Mouse (Mus musculus) kidney, embryonic 14.5 days (tissue): ENCODE results near the gene Paxbp1. TPM values are rescaled to one million over a fixed set of nuclear protein-coding genes. Genes with fewer than 3 reads are reported as not detected.

Experiments
- ATAC-seq: fragments of 200-750 bp; cut with Nextera tagmentation; 2 replicates; pipeline ENCODE4 v1.8.0; 2017; ENCODE audit warnings: moderate number of reproducible peaks, mild to moderate bottlenecking, moderate TSS enrichment, moderate library complexity; ENCODE audit not compliant: low FRiP score, low TSS enrichment
- H3K27ac ChIP-seq: fragments of 300-500 bp; sonication (generic); 2 replicates; pipeline ENCODE4 v1.5.1; 2014; ENCODE audit warnings: low read depth, mild to moderate bottlenecking, low read length, moderate library complexity, mixed read lengths
- H3K27me3 ChIP-seq: fragments of 300-500 bp; sonication (generic); 2 replicates; pipeline ENCODE4 v1.6.1; 2014; ENCODE audit warnings: mild to moderate bottlenecking, low read length; ENCODE audit not compliant: control insufficient read depth, insufficient read depth
- H3K36me3 ChIP-seq: fragments of 300-500 bp; sonication (generic); 2 replicates; pipeline ENCODE4 v1.6.1; 2014; ENCODE audit warnings: low read length, mixed read lengths; ENCODE audit not compliant: control insufficient read depth, insufficient read depth
- H3K4me1 ChIP-seq: fragments of 300-500 bp; sonication (generic); 2 replicates; pipeline ENCODE4 v1.6.1; 2014; ENCODE audit warnings: low read length, mixed read lengths; ENCODE audit not compliant: control insufficient read depth, insufficient read depth
- H3K4me2 ChIP-seq: fragments of 300-500 bp; sonication (generic); replicated peaks from 2 replicates; pipeline ENCODE4 v1.6.1; 2014; ENCODE audit warnings: low read depth, mild to moderate bottlenecking, low read length
- H3K4me3 ChIP-seq: fragments of 300-500 bp; sonication (generic); 2 replicates; pipeline ENCODE4 v1.5.1; 2014; ENCODE audit warnings: mild to moderate bottlenecking, low read length
- H3K9ac ChIP-seq: fragments of 300-500 bp; sonication (generic); 2 replicates; pipeline ENCODE4 v1.6.1; 2014; ENCODE audit warnings: low read depth, mild to moderate bottlenecking, low read length, moderate library complexity
- H3K9me3 ChIP-seq: fragments of 300-500 bp; sonication (generic); 2 replicates; pipeline ENCODE4 v1.6.1; 2016; ENCODE audit warnings: low read length; ENCODE audit not compliant: control insufficient read depth
- WGBS: fragments of 180-500 bp; shearing (Covaris S2); extraction: QIAGEN DNeasy Blood & Tissue Kit; methylation state at CpG from one replicate; pipeline ENCODE4 v1.1.7; 2014; 5-methylcytosine and 5-hydroxymethylcytosine counted together
- polyA plus RNA-seq: library from polyadenylated mRNA; unstranded; fragments of >200 nt; fragmentation: Nextera tagmentation; extraction: Ambion mirVana; gene quantifications from 2 replicates; pipeline ENCODE4 v1.2.1, GENCODE M21; 2014

Paxbp1 gene
- polyA plus RNA-seq, 1 experiment from 2014 or later = 75.6 TPM

DNA sequence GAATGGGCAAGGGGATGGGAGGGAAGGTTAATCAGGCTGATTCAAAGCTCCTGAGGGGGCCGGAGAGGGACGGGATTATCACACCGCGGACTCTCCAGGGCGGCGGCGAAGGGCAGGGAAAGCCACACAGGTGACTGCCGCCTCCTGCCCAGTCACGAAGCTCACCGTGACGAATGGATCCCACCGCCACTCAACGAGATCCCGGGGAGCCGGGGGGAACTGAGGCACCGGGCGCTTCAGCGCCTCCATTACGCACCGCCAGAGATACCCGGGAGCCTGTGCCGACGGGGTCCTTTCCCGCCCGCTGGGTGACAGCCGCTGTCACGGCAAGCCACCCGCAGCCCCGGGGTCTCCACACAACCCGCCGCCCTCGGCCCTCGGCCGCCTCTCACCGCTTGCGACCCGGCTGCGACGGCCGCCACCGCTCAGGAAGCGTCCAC, 33.7 kb downstream of the Paxbp1 start:
- peak overlapping the region; percentile 83 for H3K9ac ChIP-seq
- ATAC-seq = no peak
- H3K4me1 ChIP-seq = peaks cover 7% of the 10 kb centered on the region; the same call in 1 of the 2 replicates
- peak overlapping the region; percentile 62 for H3K27ac ChIP-seq
- no peaks in the 10 kb centered on the region for H3K27me3 ChIP-seq
- H3K4me3 ChIP-seq = peak overlapping the region; percentile 88
- under 1% methylated on average over 28 of the region's 42 CpGs for WGBS
- peak overlapping the region; percentile 89 for H3K4me2 ChIP-seq
- peaks cover 23% of the 10 kb centered on the region for H3K36me3 ChIP-seq
- no peaks in the 10 kb centered on the region for H3K9me3 ChIP-seq

DNA sequence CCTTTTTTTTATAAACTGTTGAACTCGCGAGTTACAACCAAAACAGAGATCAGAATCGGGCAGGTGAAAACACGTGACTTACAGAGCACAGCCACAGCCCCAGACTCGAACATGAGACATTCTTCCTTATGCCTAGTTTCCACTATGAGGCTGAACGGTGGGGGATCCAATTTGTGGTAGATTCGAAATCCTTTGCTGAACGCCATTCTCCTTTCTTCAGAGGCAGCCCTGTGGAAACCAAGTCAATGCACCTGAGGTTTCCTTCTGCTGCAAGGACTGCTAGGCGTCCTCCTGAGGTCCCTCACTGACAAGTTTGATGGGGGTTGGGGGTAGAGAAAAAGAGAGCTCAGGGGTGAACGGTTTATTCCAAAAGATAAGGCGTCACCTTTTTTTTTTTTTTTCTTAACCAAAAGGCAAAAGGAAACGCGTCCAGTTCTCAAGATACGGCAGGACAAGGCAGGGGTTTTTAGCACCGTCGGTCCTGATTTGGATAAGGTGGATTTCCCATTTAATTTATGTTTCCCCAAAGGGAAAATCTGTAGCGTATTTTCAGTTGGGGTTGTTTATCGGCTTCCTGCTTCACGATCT, 34.3 kb downstream of the Paxbp1 start:
- WGBS = 1% methylated on average over 19 of the region's 19 CpGs

DNA sequence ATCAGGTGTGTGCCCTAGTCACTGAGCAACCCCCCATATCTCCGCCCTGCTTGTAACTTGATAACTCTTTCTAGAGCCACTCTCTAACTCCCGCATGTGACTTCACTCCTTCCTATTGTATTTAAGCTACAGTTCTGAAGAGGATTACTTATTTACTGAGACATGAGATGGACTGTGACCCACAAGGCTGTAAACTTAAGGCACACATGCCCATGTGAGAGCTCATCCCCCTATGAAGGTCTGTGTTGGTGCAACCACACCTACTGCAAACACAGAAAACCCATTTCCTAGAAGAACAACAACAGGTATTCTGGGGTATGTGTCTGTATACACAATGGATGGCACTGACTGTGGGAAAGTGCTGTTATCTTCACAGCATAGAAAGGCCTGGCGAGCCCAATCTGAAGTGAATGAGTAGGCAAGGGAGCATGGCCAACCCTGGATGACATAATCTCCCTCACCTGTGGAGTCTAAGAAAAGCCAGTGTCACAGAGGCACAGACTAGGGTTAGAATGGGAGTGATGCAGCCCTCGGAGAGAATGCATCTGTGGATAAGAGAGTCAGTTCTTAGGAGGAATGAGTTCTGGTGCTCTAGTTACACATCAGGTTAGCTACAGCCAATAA, 39.3 kb downstream of the Paxbp1 start:
- Histone ChIP-seq H3K27ac (no peak overlapping the region), H3K4me1 (peaks cover 4% of the 10 kb centered on the region; the same call in 1 of the 2 replicates), H3K4me3 (no peak overlapping the region), H3K36me3 (no peaks in the 10 kb centered on the region), H3K27me3 (no peaks in the 10 kb centered on the region), H3K9ac (no peak overlapping the region), H3K4me2 (no peak overlapping the region), H3K9me3 (no peaks in the 10 kb centered on the region)
- no peak for ATAC-seq
- 78% methylated on average over 4 of the region's 4 CpGs for WGBS

More for the DNA sequence above, 34.3 kb downstream of the Paxbp1 start:
- Histone ChIP-seq H3K27ac (peak overlapping the region; percentile 62; the same call in 1 of the 2 replicates), H3K9me3 (no peaks in the 10 kb centered on the region), H3K4me1 (peaks cover 7% of the 10 kb centered on the region; the same call in 1 of the 2 replicates), H3K27me3 (no peaks in the 10 kb centered on the region), H3K4me2 (peak overlapping the region; percentile 89), H3K9ac (peak overlapping the region; percentile 83), H3K4me3 (peak overlapping the region; percentile 88), H3K36me3 (peaks cover 17% of the 10 kb centered on the region)
- ATAC-seq = no peak

GRCm38 (mm10) chr16:91001098-91001497, 43.2 kb downstream of the Paxbp1 start:
- H3K4me2 ChIP-seq = no peak overlapping the region
- no peak overlapping the region for H3K4me3 ChIP-seq
- ATAC-seq = no peak
- H3K27ac ChIP-seq = no peak overlapping the region
- H3K9ac ChIP-seq = no peak overlapping the region
- no peaks in the 10 kb centered on the region for H3K36me3 ChIP-seq
- no peaks in the 10 kb centered on the region for H3K4me1 ChIP-seq
- no peaks in the 10 kb centered on the region for H3K9me3 ChIP-seq
- H3K27me3 ChIP-seq = no peaks in the 10 kb centered on the region
- WGBS = 90% methylated on average over 2 of the region's 2 CpGs

DNA sequence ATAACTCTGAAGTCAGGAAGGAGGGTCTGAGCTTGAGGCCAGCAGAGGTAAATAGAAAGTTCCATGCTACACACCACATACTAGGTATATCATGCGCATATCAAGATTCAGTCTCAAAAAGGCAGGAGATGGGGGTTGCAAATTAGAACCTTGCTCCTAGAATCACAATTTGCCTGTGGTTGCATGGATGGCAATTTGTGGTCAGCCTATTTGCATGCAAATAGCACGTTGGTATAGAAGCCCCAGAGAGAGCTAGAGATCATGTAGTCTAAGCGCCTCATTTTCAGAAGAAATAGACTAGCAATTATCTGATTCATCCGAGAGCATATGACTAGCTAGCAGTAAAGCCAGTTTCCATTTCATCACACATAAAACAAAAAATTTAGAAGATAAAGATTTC, 44.5 kb downstream of the Paxbp1 start:
- 86% methylated on average over 4 of the region's 4 CpGs for WGBS
- no peak overlapping the region for H3K9ac ChIP-seq
- no peaks in the 10 kb centered on the region for H3K36me3 ChIP-seq
- H3K4me3 ChIP-seq = no peak overlapping the region
- H3K27ac ChIP-seq = no peak overlapping the region
- no peaks in the 10 kb centered on the region for H3K27me3 ChIP-seq
- no peak for ATAC-seq
- H3K9me3 ChIP-seq = no peaks in the 10 kb centered on the region
- H3K4me1 ChIP-seq = no peaks in the 10 kb centered on the region
- H3K4me2 ChIP-seq = no peak overlapping the region

DNA sequence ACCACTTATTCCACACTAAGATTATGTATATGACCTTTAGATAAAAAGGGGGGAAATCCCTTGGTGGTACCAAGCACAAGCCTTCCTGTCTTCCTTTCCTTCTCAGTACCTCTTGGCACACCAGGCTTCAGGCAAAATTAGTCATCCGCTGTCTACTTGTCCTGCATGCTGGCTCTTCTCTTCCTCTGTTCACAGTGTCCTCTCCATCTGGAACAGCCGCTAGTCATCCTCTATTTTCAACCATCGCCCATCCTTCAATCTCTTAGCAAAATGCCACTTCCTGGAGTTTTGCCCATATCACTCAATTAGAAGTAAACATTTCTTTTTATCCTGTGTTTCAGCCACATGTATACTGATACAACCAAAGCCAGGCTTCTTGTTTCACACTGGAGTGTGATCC, 46.5 kb downstream of the Paxbp1 start:
- no peak overlapping the region for H3K27ac ChIP-seq
- H3K4me1 ChIP-seq = no peaks in the 10 kb centered on the region
- no peak overlapping the region for H3K4me3 ChIP-seq
- H3K4me2 ChIP-seq = no peak overlapping the region
- no peaks in the 10 kb centered on the region for H3K9me3 ChIP-seq
- WGBS = 88% methylated on average over 3 of the region's 3 CpGs
- ATAC-seq = no peak
- H3K36me3 ChIP-seq = no peaks in the 10 kb centered on the region
- H3K27me3 ChIP-seq = no peaks in the 10 kb centered on the region
- no peak overlapping the region for H3K9ac ChIP-seq

DNA sequence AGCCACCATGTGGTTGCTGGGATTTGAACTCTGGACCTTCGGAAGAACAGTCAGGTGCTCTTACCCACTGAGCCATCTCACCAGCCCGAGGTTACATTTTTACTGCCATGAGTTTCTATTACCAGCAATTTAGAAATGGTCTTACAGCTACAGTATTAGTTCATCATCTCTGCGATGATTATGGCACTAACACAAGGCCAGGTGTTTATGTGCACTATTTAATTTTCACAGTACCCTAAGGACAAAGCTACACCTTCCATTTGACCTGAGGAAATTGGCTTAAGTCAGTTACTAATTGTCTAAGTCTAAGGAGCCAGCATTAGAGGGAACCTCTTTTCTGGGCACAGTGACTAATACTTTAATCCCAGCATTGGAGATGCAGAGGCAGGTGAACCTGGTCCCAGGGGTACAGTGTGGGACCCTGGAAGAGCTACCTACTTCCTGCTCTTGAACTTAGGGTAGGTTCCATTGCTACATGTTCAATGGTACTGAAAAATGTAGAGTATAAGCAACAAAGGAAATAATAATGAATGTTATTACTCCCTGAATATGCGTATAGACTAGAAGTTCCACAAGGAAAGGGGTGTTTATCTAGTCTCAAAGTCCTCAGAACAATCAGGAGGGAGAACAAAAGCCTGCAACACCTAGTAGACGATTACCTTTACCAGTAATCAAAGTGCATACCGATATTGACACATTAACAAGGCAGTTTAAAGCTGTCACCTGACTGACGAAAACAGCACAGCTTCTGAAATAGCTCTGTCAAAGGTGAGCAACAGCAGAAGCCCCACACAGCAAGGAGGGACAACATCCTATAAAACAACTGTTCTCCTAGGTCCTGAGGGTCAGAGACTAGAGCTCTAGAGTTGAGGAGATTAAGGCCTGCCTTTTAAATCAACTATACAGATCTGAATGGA, 47.8 kb downstream of the Paxbp1 start:
- Histone ChIP-seq H3K4me3 (no peak overlapping the region), H3K9ac (no peak overlapping the region), H3K27me3 (no peaks in the 10 kb centered on the region), H3K36me3 (no peaks in the 10 kb centered on the region), H3K9me3 (no peaks in the 10 kb centered on the region), H3K4me2 (no peak overlapping the region), H3K4me1 (no peaks in the 10 kb centered on the region), H3K27ac (no peak overlapping the region)
- no peak for ATAC-seq
- WGBS = 80% methylated on average over 7 of the region's 7 CpGs

DNA sequence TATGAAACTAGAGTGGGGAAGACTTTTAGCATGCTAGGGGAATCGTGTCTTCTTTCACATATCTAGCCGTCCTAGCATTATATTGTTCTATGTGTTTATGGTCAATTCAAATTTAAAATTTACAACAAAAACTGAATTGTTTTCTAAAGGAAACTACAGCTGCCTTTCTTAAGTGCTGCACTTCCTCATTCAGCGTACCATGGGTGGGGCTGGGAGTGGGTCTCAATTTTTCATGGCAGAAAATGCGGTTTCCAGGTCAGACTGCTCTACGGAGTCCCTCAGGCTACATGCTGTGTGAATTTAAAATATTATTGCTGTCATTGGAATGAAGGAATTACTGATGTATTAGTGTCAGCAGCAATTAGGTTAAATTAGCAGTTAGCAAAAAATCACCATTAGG, 48.8 kb downstream of the Paxbp1 start:
- no peaks in the 10 kb centered on the region for H3K27me3 ChIP-seq
- H3K36me3 ChIP-seq = peaks cover 3% of the 10 kb centered on the region; the same call in 1 of the 2 replicates

More for the DNA sequence above, 48.8 kb downstream of the Paxbp1 start:
- no peak overlapping the region for H3K9ac ChIP-seq
- H3K27ac ChIP-seq = no peak overlapping the region
- ATAC-seq = no peak
- no peaks in the 10 kb centered on the region for H3K9me3 ChIP-seq
- no peak overlapping the region for H3K4me3 ChIP-seq
- no peak overlapping the region for H3K4me2 ChIP-seq
- no peaks in the 10 kb centered on the region for H3K4me1 ChIP-seq
- 74% methylated on average over 5 of the region's 5 CpGs for WGBS
